Comparison of ENCODE assay signal across 12 mouse cellular contexts in genomic region chr10:84458094-84458493, GRCm38 (mm10).
"Had no signal": no experiment of that assay in that cellular context is flagged by ENCODE, and none has a peak within 500 bp of the region (broad histone marks: within the 10 kb centered on the region; RNA-seq: fewer than 3 reads in every experiment).

No protein-coding gene starts in this region.

- H3K36me3 ChIP-seq: limb, embryonic 15.5 days; liver, embryonic 13.5 days; midbrain, embryonic 15.5 days; neural tube, embryonic 12.5 days had no signal

- H3K27me3 ChIP-seq: limb, embryonic 15.5 days; liver, embryonic 13.5 days; midbrain, embryonic 15.5 days; neural tube, embryonic 12.5 days had no signal

- H3K4me2 ChIP-seq: limb, embryonic 15.5 days; liver, embryonic 13.5 days; midbrain, embryonic 15.5 days; neural tube, embryonic 12.5 days had no signal

- ATAC-seq: hindbrain, postnatal 0 days; midbrain, embryonic 15.5 days had no signal

- H3K9me3 ChIP-seq: limb, embryonic 15.5 days; liver, embryonic 13.5 days; midbrain, embryonic 15.5 days; neural tube, embryonic 12.5 days had no signal

- H3K9ac ChIP-seq: limb, embryonic 15.5 days; liver, embryonic 13.5 days; midbrain, embryonic 15.5 days; neural tube, embryonic 12.5 days had no signal

- H3K4me3 ChIP-seq: limb, embryonic 15.5 days; liver, embryonic 13.5 days; midbrain, embryonic 15.5 days; neural tube, embryonic 12.5 days had no signal

- DNase-seq: kidney, adult 11 months; kidney, adult 9 months; kidney, postnatal 10 days; layer of hippocampus, postnatal 36 days; liver, embryonic 13.5 days; lung, postnatal 10 days; thymus, adult 18-20 months; thymus, postnatal 14 days had no signal

- H3K27ac ChIP-seq: hindbrain, postnatal 0 days; limb, embryonic 15.5 days; liver, embryonic 13.5 days; midbrain, embryonic 15.5 days; neural tube, embryonic 12.5 days had no signal

- H3K4me1 ChIP-seq: limb, embryonic 15.5 days; liver, embryonic 13.5 days; midbrain, embryonic 15.5 days; neural tube, embryonic 12.5 days had no signal
